Mouse (Mus musculus) small intestine, adult 2 months (tissue): ENCODE results near the gene H2-T3. TPM values are rescaled to one million over a fixed set of nuclear protein-coding genes. Genes with fewer than 3 reads are reported as not detected.
A peak's percentile ranks its signal among the peaks of the same experiment; 100 is the strongest.
"Not testable (repeated sequence)": the region's sequence is repeated elsewhere in the genome, so short reads cannot be mapped to it uniquely, and the experiment has no call there.

Experiments used
- H3K27ac ChIP-seq: fragments of 200-500 bp; 2 replicates; pipeline ENCODE4 v1.5.1; 2012; ENCODE audit warnings: low read depth, low read length, control low read depth, inconsistent platforms; ENCODE audit not compliant: insufficient read depth
- H3K27me3 ChIP-seq: fragments of 200-500 bp; 2 replicates; pipeline ENCODE4 v1.6.1; 2012; ENCODE audit warnings: mild to moderate bottlenecking, moderate library complexity, low read length, inconsistent platforms; ENCODE audit not compliant: control insufficient read depth, insufficient read depth
- H3K36me3 ChIP-seq: fragments of 200-500 bp; 2 replicates; pipeline ENCODE4 v1.6.1; 2012; ENCODE audit warnings: mild to moderate bottlenecking, low read length, control low read depth, inconsistent platforms; ENCODE audit not compliant: control insufficient read depth, insufficient read depth
- H3K4me1 ChIP-seq: fragments of 200-500 bp; 2 replicates; pipeline ENCODE4 v1.6.1; 2012; ENCODE audit warnings: low read length, inconsistent platforms, mixed read lengths; ENCODE audit not compliant: control insufficient read depth, insufficient read depth, insufficient read length
- H3K4me3 ChIP-seq: fragments of 200-500 bp; 2 replicates; pipeline ENCODE4 v1.5.1; 2012; ENCODE audit warnings: low read depth, mild to moderate bottlenecking, control low read depth, inconsistent platforms, low read length, moderate library complexity
- CTCF ChIP-seq: fragments of 200-500 bp; IDR thresholded peaks from 2 replicates; pipeline ENCODE4 v1.5.1; 2012; ENCODE audit warnings: low read depth, mild to moderate bottlenecking, control low read depth, inconsistent platforms, low read length, moderate library complexity, mixed read lengths; ENCODE audit not compliant: insufficient replicate concordance, insufficient read length; ENCODE audit errors: extremely low read depth
- POLR2A ChIP-seq: fragments of 200-500 bp; IDR thresholded peaks from 2 replicates; pipeline ENCODE4 v1.6.1; 2012; ENCODE audit warnings: low read depth, mild to moderate bottlenecking, control low read depth, inconsistent platforms, low read length, moderate library complexity
- WGBS: fragments of 180-500 bp; shearing (Covaris S2); methylation state at CpG from one replicate; pipeline ENCODE4 v1.1.7; 2018; 5-methylcytosine and 5-hydroxymethylcytosine counted together
- polyA plus RNA-seq: library from polyadenylated mRNA; depleted of rRNA; stranded (reverse); fragments of >200 nt; gene quantifications from 2 replicates; pipeline ENCODE4 v1.2.3, GENCODE M21; 2012

Gene H2-T3
- polyA plus RNA-seq, 1 experiment: 126 TPM

- WGBS: 70% methylated on average over 6 of the region's 6 CpGs
- Histone ChIP-seq H3K27me3 (no peaks in the 10 kb centered on the region), H3K4me1 (peaks cover 2% of the 10 kb centered on the region; the same call in 1 of the 2 replicates), H3K27ac (no peak overlapping the region), H3K36me3 (no peaks in the 10 kb centered on the region), H3K4me3 (no peak overlapping the region)
- TF ChIP-seq POLR2A (no peak), CTCF (no peak)
These were observed 4.4 kb upstream of the H2-T3 start for GRCm38 (mm10) chr17:36194471-36194870.

GRCm38 (mm10) chr17:36193546-36194141 is 3.6 kb upstream of the H2-T3 start:
- H3K4me3 ChIP-seq: no peak overlapping the region
- 28% methylated on average over 8 of the region's 8 CpGs for WGBS
- TF ChIP-seq CTCF: peak; percentile 82
- no peak for TF ChIP-seq POLR2A
- no peaks in the 10 kb centered on the region for H3K36me3 ChIP-seq
- H3K27me3 ChIP-seq: no peaks in the 10 kb centered on the region
- H3K27ac ChIP-seq: no peak overlapping the region
- H3K4me1 ChIP-seq: peaks cover 2% of the 10 kb centered on the region; the same call in 1 of the 2 replicates

GRCm38 (mm10) chr17:36192371-36192770 is 2.3 kb upstream of the H2-T3 start:
- Histone ChIP-seq H3K27ac (no peak overlapping the region), H3K4me3 (no peak overlapping the region), H3K36me3 (peaks cover 2% of the 10 kb centered on the region; the same call in 1 of the 2 replicates), H3K27me3 (no peaks in the 10 kb centered on the region), H3K4me1 (peaks cover 6% of the 10 kb centered on the region; the same call in 1 of the 2 replicates)
- 21% methylated on average over 2 of the region's 2 CpGs for WGBS
- no peak for TF ChIP-seq CTCF
- no peak for TF ChIP-seq POLR2A

- Histone ChIP-seq H3K27me3 (no peaks in the 10 kb centered on the region), H3K4me3 (peak overlapping the region; percentile 85), H3K4me1 (peaks cover 6% of the 10 kb centered on the region; the same call in 1 of the 2 replicates), H3K27ac (peak overlapping the region; percentile 99), H3K36me3 (peaks cover 18% of the 10 kb centered on the region)
- peak; percentile 20; the same call in 1 of the 2 replicates for TF ChIP-seq POLR2A
- TF ChIP-seq CTCF: no peak
- WGBS: 13% methylated on average over 18 of the region's 18 CpGs
These were observed 457 bp downstream of the H2-T3 start for GRCm38 (mm10) chr17:36189491-36190168.

- H3K36me3 ChIP-seq: peaks cover 20% of the 10 kb centered on the region
- H3K27me3 ChIP-seq: no peaks in the 10 kb centered on the region
- 58% methylated on average over 3 of the region's 3 CpGs for WGBS
- TF ChIP-seq CTCF (no peak), POLR2A (no peak)
- H3K27ac ChIP-seq: peak overlapping the region; percentile 41; the same call in 1 of the 2 replicates
- H3K4me1 ChIP-seq: peaks cover 9% of the 10 kb centered on the region; the same call in 1 of the 2 replicates
- no peak overlapping the region for H3K4me3 ChIP-seq
These were observed 2.5 kb downstream of the H2-T3 start for GRCm38 (mm10) chr17:36187540-36187939.

GRCm38 (mm10) chr17:36182212-36182611 is 7.9 kb downstream of the H2-T3 start:
- H3K27me3 ChIP-seq: peaks cover 2% of the 10 kb centered on the region; the same call in 1 of the 2 replicates
- H3K4me3 ChIP-seq: no peak overlapping the region
- H3K36me3 ChIP-seq: peaks cover 18% of the 10 kb centered on the region
- TF ChIP-seq POLR2A (no peak), CTCF (no peak)
- H3K4me1 ChIP-seq: peaks cover 9% of the 10 kb centered on the region
- 26% methylated on average over 12 of the region's 12 CpGs for WGBS
- H3K27ac ChIP-seq: peak overlapping the region; percentile 94

- H3K36me3 ChIP-seq, H3K27ac ChIP-seq, H3K27me3 ChIP-seq, H3K4me1 ChIP-seq: not testable (repeated sequence)
- WGBS: 12% methylated on average over 10 of the region's 10 CpGs
- H3K4me3 ChIP-seq: peak overlapping the region; percentile 62; the same call in 1 of the 2 replicates
These were observed 10.6 kb downstream of the H2-T3 start for GRCm38 (mm10) chr17:36179446-36179845.

GRCm38 (mm10) chr17:36178938-36179337 is 11.1 kb downstream of the H2-T3 start:
- not testable (repeated sequence) for H3K27ac ChIP-seq, H3K4me1 ChIP-seq, H3K27me3 ChIP-seq, H3K36me3 ChIP-seq
- H3K4me3 ChIP-seq: peak overlapping the region; percentile 62
- under 1% methylated on average over 40 of the region's 40 CpGs for WGBS

- not testable (repeated sequence) for H3K27ac ChIP-seq, H3K4me1 ChIP-seq, H3K36me3 ChIP-seq, H3K4me3 ChIP-seq, H3K27me3 ChIP-seq
- no CpG with 5 or more reads among the region's 2 CpGs for WGBS
These were observed 14.0 kb downstream of the H2-T3 start for GRCm38 (mm10) chr17:36176132-36176531.
